Mouse (Mus musculus): ENCODE data around the gene Cst7.

GRCm38 (mm10) chr2:150627140-150627539, 56.9 kb downstream of the Cst7 start:
- TF ChIP-seq POLR2A (IDR thresholded peaks at IDR 0.05; ENCODE audit: insufficient read depth, low read depth, low read length) (no peak), CTCF (IDR thresholded peaks at IDR 0.05; ENCODE audit: insufficient read depth, low read depth, low read length) (no peak)

Measured in olfactory bulb, adult 2 months (tissue).